ENCODE assay signal across 30 mouse cellular contexts in the genomic region with DNA sequence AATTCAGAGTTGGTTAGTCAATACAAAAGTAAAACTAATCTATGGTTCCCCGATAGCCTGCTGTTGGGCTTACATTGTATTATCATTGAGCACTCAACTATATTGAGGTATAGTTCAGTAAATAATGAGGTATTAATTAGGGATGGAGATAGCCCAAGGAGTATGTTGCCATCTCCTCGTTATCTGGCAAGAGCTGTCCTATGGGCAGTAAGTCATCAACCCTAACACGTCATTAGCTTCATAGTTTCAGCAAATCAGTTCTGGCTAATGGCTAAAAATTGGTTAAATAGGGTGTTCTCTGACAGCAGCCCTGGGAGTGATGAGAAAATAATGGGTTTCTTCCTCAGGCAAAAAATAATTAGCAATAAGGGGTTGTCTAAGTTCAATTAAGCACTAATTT.
DNase-seq lines count a peak whose midpoint lies in the region; ATAC-seq lines count a peak whose summit lies in the region.
"Had no signal": no experiment of that assay in that cellular context is flagged by ENCODE, and none has a peak within 500 bp of the region (broad histone marks: within the 10 kb centered on the region; RNA-seq: fewer than 3 reads in every experiment).

No protein-coding gene starts in this region.

- no peak for DNase-seq in hindbrain, embryonic 10.5 days (ENCODE audit: low spot score)
- no peak for DNase-seq in midbrain, embryonic 10.5 days (ENCODE audit: low spot score)
- DNase-seq in adrenal gland, adult (ENCODE audit: inconsistent age in 2 of 2, low spot score in 1 of 2): no peak
- DNase-seq: adrenal gland, adult 2 months; adrenal gland, postnatal 14 days; B cell, adult 2 months; cerebellum, adult 11-12 months; cerebellum, adult 8-10 months; cerebellum, postnatal 10 days; cerebellum, postnatal 36 days; embryo, embryonic 11 days; gastrocnemius, postnatal 25 days; heart, adult 18-20 months; heart, postnatal 10 days; heart, postnatal 36 days had no signal

- no peaks in the 10 kb centered on the region for H3K36me3 ChIP-seq in forebrain, embryonic 12.5 days (replicated peaks)
- H3K36me3 ChIP-seq in forebrain, embryonic 13.5 days (ENCODE audit: poor library complexity, severe bottlenecking): no peaks in the 10 kb centered on the region
- no peaks in the 10 kb centered on the region for H3K36me3 ChIP-seq in hindbrain, embryonic 16.5 days (ENCODE audit: control insufficient read depth, insufficient read depth, low read length)
- no peaks in the 10 kb centered on the region for H3K36me3 ChIP-seq in hindbrain, embryonic 10.5 days
- H3K36me3 ChIP-seq in midbrain, embryonic 13.5 days: no peaks in the 10 kb centered on the region
- H3K36me3 ChIP-seq in midbrain, embryonic 10.5 days: no peaks in the 10 kb centered on the region
- H3K36me3 ChIP-seq: embryonic facial prominence, embryonic 10.5 days; embryonic facial prominence, embryonic 13.5 days; G1E; heart, embryonic 12.5 days; heart, embryonic 15.5 days had no signal

- H3K4me3 ChIP-seq in forebrain, embryonic 12.5 days (replicated peaks): no peak overlapping the region
- H3K4me3 ChIP-seq in forebrain, embryonic 13.5 days: no peak overlapping the region
- H3K4me3 ChIP-seq in hindbrain, embryonic 16.5 days (ENCODE audit: low read length): no peak overlapping the region
- H3K4me3 ChIP-seq in hindbrain, embryonic 10.5 days: no peak overlapping the region
- H3K4me3 ChIP-seq in midbrain, embryonic 13.5 days (replicated peaks): no peak overlapping the region
- no peak overlapping the region for H3K4me3 ChIP-seq in midbrain, embryonic 10.5 days
- H3K4me3 ChIP-seq: embryonic facial prominence, embryonic 10.5 days; embryonic facial prominence, embryonic 13.5 days; erythroblast, embryonic 14.5 days; heart, embryonic 12.5 days; heart, embryonic 15.5 days had no signal

- H3K9ac ChIP-seq in forebrain, embryonic 12.5 days: no peak overlapping the region
- H3K9ac ChIP-seq in forebrain, embryonic 13.5 days: no peak overlapping the region
- no peak overlapping the region for H3K9ac ChIP-seq in hindbrain, embryonic 16.5 days (ENCODE audit: low read depth, low read length)
- no peak overlapping the region for H3K9ac ChIP-seq in midbrain, embryonic 13.5 days (replicated peaks)
- H3K9ac ChIP-seq: embryonic facial prominence, embryonic 13.5 days; heart, embryonic 12.5 days; heart, embryonic 15.5 days had no signal

- 36% methylated on average over 3 of the region's 3 CpGs for WGBS in forebrain, embryonic 12.5 days
- WGBS in forebrain, embryonic 13.5 days: 24% methylated on average over 3 of the region's 3 CpGs
- WGBS in hindbrain, embryonic 16.5 days: 53% methylated on average over 3 of the region's 3 CpGs
- 83% methylated on average over 3 of the region's 3 CpGs for WGBS in hindbrain, embryonic 10.5 days
- WGBS in midbrain, embryonic 13.5 days: 66% methylated on average over 3 of the region's 3 CpGs
- WGBS in midbrain, embryonic 10.5 days: 89% methylated on average over 3 of the region's 3 CpGs

- H3K27me3 ChIP-seq in forebrain, embryonic 12.5 days: no peaks in the 10 kb centered on the region; the same call in 1 of the 2 replicates
- H3K27me3 ChIP-seq in forebrain, embryonic 13.5 days: no peaks in the 10 kb centered on the region
- no peaks in the 10 kb centered on the region for H3K27me3 ChIP-seq in hindbrain, embryonic 16.5 days (replicated peaks; ENCODE audit: control insufficient read depth, insufficient read depth, low read length)
- no peaks in the 10 kb centered on the region for H3K27me3 ChIP-seq in hindbrain, embryonic 10.5 days (ENCODE audit: insufficient read depth, poor library complexity, severe bottlenecking)
- no peaks in the 10 kb centered on the region for H3K27me3 ChIP-seq in midbrain, embryonic 13.5 days
- H3K27me3 ChIP-seq in midbrain, embryonic 10.5 days (ENCODE audit: low read depth, poor library complexity, severe bottlenecking): no peaks in the 10 kb centered on the region
- H3K27me3 ChIP-seq: CH12.LX; embryonic facial prominence, embryonic 13.5 days; heart, embryonic 12.5 days; heart, embryonic 15.5 days; Patski had no signal

- no peak overlapping the region for H3K27ac ChIP-seq in forebrain, embryonic 12.5 days
- H3K27ac ChIP-seq in forebrain, embryonic 13.5 days: no peak overlapping the region
- H3K27ac ChIP-seq in hindbrain, embryonic 16.5 days (ENCODE audit: low read depth, low read length): no peak overlapping the region
- H3K27ac ChIP-seq in hindbrain, embryonic 10.5 days: no peak overlapping the region
- H3K27ac ChIP-seq in midbrain, embryonic 13.5 days: no peak overlapping the region
- H3K27ac ChIP-seq in midbrain, embryonic 10.5 days (replicated peaks): no peak overlapping the region
- H3K27ac ChIP-seq: embryonic facial prominence, embryonic 10.5 days; embryonic facial prominence, embryonic 13.5 days; heart, embryonic 15.5 days; hindbrain, postnatal 0 days had no signal

- H3K4me1 ChIP-seq in forebrain, embryonic 12.5 days: no peaks in the 10 kb centered on the region
- peaks cover 3% of the 10 kb centered on the region; the same call in 1 of the 2 replicates for H3K4me1 ChIP-seq in forebrain, embryonic 13.5 days
- no peaks in the 10 kb centered on the region for H3K4me1 ChIP-seq in hindbrain, embryonic 16.5 days (ENCODE audit: control insufficient read depth, insufficient read depth, low read depth, low read length)
- no peaks in the 10 kb centered on the region for H3K4me1 ChIP-seq in hindbrain, embryonic 10.5 days (replicated peaks)
- H3K4me1 ChIP-seq in midbrain, embryonic 13.5 days (replicated peaks): no peaks in the 10 kb centered on the region
- no peaks in the 10 kb centered on the region for H3K4me1 ChIP-seq in midbrain, embryonic 10.5 days
- H3K4me1 ChIP-seq: embryonic facial prominence, embryonic 10.5 days; embryonic facial prominence, embryonic 13.5 days; heart, embryonic 12.5 days; heart, embryonic 15.5 days had no signal

- ATAC-seq in forebrain, embryonic 12.5 days (ENCODE audit: low FRiP score): peak; percentile 36; the same call in 1 of the 2 replicates
- no peak for ATAC-seq in forebrain, embryonic 13.5 days
- 0 out of 2 replicates have a peak, but pooled peaks have one; percentile 9 for ATAC-seq in hindbrain, embryonic 16.5 days
- 0 out of 2 replicates have a peak, but pooled peaks have one; percentile 58 for ATAC-seq in midbrain, embryonic 13.5 days
- ATAC-seq: hindbrain, postnatal 0 days; inflammation-experienced regulatory T-cells, adult 6 months; intestine, embryonic 16.5 days; Patski had no signal

- H3K9me3 ChIP-seq in forebrain, embryonic 12.5 days: no peaks in the 10 kb centered on the region
- no peaks in the 10 kb centered on the region for H3K9me3 ChIP-seq in forebrain, embryonic 13.5 days (replicated peaks)
- no peaks in the 10 kb centered on the region for H3K9me3 ChIP-seq in hindbrain, embryonic 16.5 days (ENCODE audit: control insufficient read depth, low read length)
- no peaks in the 10 kb centered on the region for H3K9me3 ChIP-seq in hindbrain, embryonic 10.5 days
- H3K9me3 ChIP-seq in midbrain, embryonic 13.5 days: no peaks in the 10 kb centered on the region
- H3K9me3 ChIP-seq in midbrain, embryonic 10.5 days (replicated peaks): no peaks in the 10 kb centered on the region
- H3K9me3 ChIP-seq: embryonic facial prominence, embryonic 10.5 days; embryonic facial prominence, embryonic 13.5 days; heart, embryonic 12.5 days; heart, embryonic 15.5 days had no signal

- no peak overlapping the region for H3K4me2 ChIP-seq in forebrain, embryonic 12.5 days
- H3K4me2 ChIP-seq in forebrain, embryonic 13.5 days: no peak overlapping the region
- H3K4me2 ChIP-seq in hindbrain, embryonic 16.5 days (ENCODE audit: low read length): no peak overlapping the region
- H3K4me2 ChIP-seq in midbrain, embryonic 13.5 days (replicated peaks): no peak overlapping the region
- H3K4me2 ChIP-seq: embryonic facial prominence, embryonic 13.5 days; heart, embryonic 12.5 days; heart, embryonic 15.5 days had no signal
